Mouse (Mus musculus): ENCODE data around the gene 4930402H24Rik. TPM values are rescaled to one million over a fixed set of nuclear protein-coding genes. Genes with fewer than 3 reads are reported as not detected.

Gene 4930402H24Rik
- total and polyA plus RNA-seq, 2 experiments from 2014 or later = 49.2 to 97.9 TPM

GRCm38 (mm10) chr2:130789642-130790041 is 116.6 kb downstream of the 4930402H24Rik start:
- no peak for TF ChIP-seq CTCF (IDR thresholded peaks at IDR 0.05; ENCODE audit: low read depth)
- H3K4me1 ChIP-seq (ENCODE audit: insufficient read depth) = no peaks in the 10 kb centered on the region
- WGBS = 93% methylated on average over 6 of the region's 6 CpGs
- no peak overlapping the region for H3K4me3 ChIP-seq (ENCODE audit: low read depth, low read length)
- no peak overlapping the region for H3K4me2 ChIP-seq (ENCODE audit: low read depth)
- no peaks in the 10 kb centered on the region for H3K27me3 ChIP-seq (ENCODE audit: insufficient read depth, low read length)
- peaks cover 81% of the 10 kb centered on the region for H3K36me3 ChIP-seq (ENCODE audit: insufficient read depth)
- no peak overlapping the region for H3K27ac ChIP-seq (ENCODE audit: low read depth, low read length)
- DNase-seq (no peak), ATAC-seq (no peak)
- H3K9ac ChIP-seq = no peak overlapping the region
- no peaks in the 10 kb centered on the region for H3K9me3 ChIP-seq (ENCODE audit: low read length)

- 93% methylated on average over 8 of the region's 8 CpGs for WGBS
Measured at GRCm38 (mm10) chr2:130789039-130789438, 117.2 kb downstream of the 4930402H24Rik start.

GRCm38 (mm10) chr2:130784939-130785338 is 121.3 kb downstream of the 4930402H24Rik start:
- 86% methylated on average over 3 of the region's 3 CpGs for WGBS
- Histone ChIP-seq H3K4me2 (ENCODE audit: low read depth) (no peak overlapping the region), H3K36me3 (ENCODE audit: insufficient read depth) (peaks cover 88% of the 10 kb centered on the region), H3K4me3 (ENCODE audit: low read depth, low read length) (no peak overlapping the region), H3K27ac (ENCODE audit: low read depth, low read length) (no peak overlapping the region), H3K27me3 (ENCODE audit: insufficient read depth, low read length) (no peaks in the 10 kb centered on the region), H3K9ac (no peak overlapping the region), H3K4me1 (ENCODE audit: insufficient read depth) (no peaks in the 10 kb centered on the region), H3K9me3 (ENCODE audit: low read length) (no peaks in the 10 kb centered on the region)
- no peak for TF ChIP-seq CTCF (IDR thresholded peaks at IDR 0.05; ENCODE audit: low read depth)
- DNase-seq (no peak), ATAC-seq (no peak)

More at GRCm38 (mm10) chr2:130789039-130789438, 117.2 kb downstream of the 4930402H24Rik start:
- DNase-seq = no peak
- no peaks in the 10 kb centered on the region for H3K9me3 ChIP-seq (ENCODE audit: low read length)
- no peak overlapping the region for H3K9ac ChIP-seq
- H3K36me3 ChIP-seq (ENCODE audit: insufficient read depth) = peaks cover 85% of the 10 kb centered on the region
- no peaks in the 10 kb centered on the region for H3K27me3 ChIP-seq (ENCODE audit: insufficient read depth, low read length)
- H3K4me3 ChIP-seq (ENCODE audit: low read depth, low read length) = no peak overlapping the region
- H3K4me1 ChIP-seq (ENCODE audit: insufficient read depth) = no peaks in the 10 kb centered on the region
- ATAC-seq = no peak
- no peak overlapping the region for H3K4me2 ChIP-seq (ENCODE audit: low read depth)
- no peak overlapping the region for H3K27ac ChIP-seq (ENCODE audit: low read depth, low read length)
- TF ChIP-seq CTCF (IDR thresholded peaks at IDR 0.05; ENCODE audit: low read depth) = no peak

GRCm38 (mm10) chr2:130780615-130781303 is 125.4 kb downstream of the 4930402H24Rik start:
- DNase-seq (no peak), ATAC-seq (no peak)
- no peak overlapping the region for H3K9ac ChIP-seq
- no peaks in the 10 kb centered on the region for H3K9me3 ChIP-seq (ENCODE audit: low read length)
- H3K4me3 ChIP-seq (ENCODE audit: low read depth, low read length) = no peak overlapping the region
- no peak overlapping the region for H3K4me2 ChIP-seq (ENCODE audit: low read depth)
- H3K27me3 ChIP-seq (ENCODE audit: insufficient read depth, low read length) = no peaks in the 10 kb centered on the region
- peaks cover 81% of the 10 kb centered on the region for H3K36me3 ChIP-seq (ENCODE audit: insufficient read depth)
- no peak overlapping the region for H3K27ac ChIP-seq (ENCODE audit: low read depth, low read length)
- WGBS = 69% methylated on average over 2 of the region's 2 CpGs
- TF ChIP-seq CTCF (IDR thresholded peaks at IDR 0.05; ENCODE audit: low read depth) = no peak
- no peaks in the 10 kb centered on the region for H3K4me1 ChIP-seq (ENCODE audit: insufficient read depth)

- no peak for ATAC-seq
Measured at GRCm38 (mm10) chr2:130779935-130780334, 126.3 kb downstream of the 4930402H24Rik start.

GRCm38 (mm10) chr2:130776610-130777009 is 129.6 kb downstream of the 4930402H24Rik start:
- no peak overlapping the region for H3K9ac ChIP-seq
- WGBS = 91% methylated on average over 7 of the region's 7 CpGs
- H3K9me3 ChIP-seq (ENCODE audit: low read length) = no peaks in the 10 kb centered on the region
- ATAC-seq = no peak
- H3K4me3 ChIP-seq (ENCODE audit: low read depth, low read length) = no peak overlapping the region
- H3K27ac ChIP-seq (ENCODE audit: low read depth, low read length) = no peak overlapping the region
- H3K36me3 ChIP-seq (ENCODE audit: insufficient read depth) = peaks cover 82% of the 10 kb centered on the region
- no peaks in the 10 kb centered on the region for H3K27me3 ChIP-seq (ENCODE audit: insufficient read depth, low read length)
- no peak for TF ChIP-seq CTCF (IDR thresholded peaks at IDR 0.05; ENCODE audit: low read depth)
- H3K4me1 ChIP-seq (ENCODE audit: insufficient read depth) = no peaks in the 10 kb centered on the region
- H3K4me2 ChIP-seq (ENCODE audit: low read depth) = no peak overlapping the region
- no peak for DNase-seq

More at GRCm38 (mm10) chr2:130779935-130780334, 126.3 kb downstream of the 4930402H24Rik start:
- TF ChIP-seq CTCF (IDR thresholded peaks at IDR 0.05; ENCODE audit: low read depth) = no peak
- no peak overlapping the region for H3K4me3 ChIP-seq (ENCODE audit: low read depth, low read length)
- no peak overlapping the region for H3K9ac ChIP-seq
- H3K4me2 ChIP-seq (ENCODE audit: low read depth) = no peak overlapping the region
- H3K9me3 ChIP-seq (ENCODE audit: low read length) = no peaks in the 10 kb centered on the region
- no peaks in the 10 kb centered on the region for H3K27me3 ChIP-seq (ENCODE audit: insufficient read depth, low read length)
- H3K4me1 ChIP-seq (ENCODE audit: insufficient read depth) = no peaks in the 10 kb centered on the region
- H3K27ac ChIP-seq (ENCODE audit: low read depth, low read length) = no peak overlapping the region
- 73% methylated on average over 1 of the region's 1 CpGs for WGBS
- peaks cover 82% of the 10 kb centered on the region for H3K36me3 ChIP-seq (ENCODE audit: insufficient read depth)
- DNase-seq = no peak

GRCm38 (mm10) chr2:130767483-130767882 is 138.7 kb downstream of the 4930402H24Rik start:
- Histone ChIP-seq H3K9ac (no peak overlapping the region), H3K9me3 (ENCODE audit: low read length) (no peaks in the 10 kb centered on the region), H3K4me2 (ENCODE audit: low read depth) (no peak overlapping the region), H3K4me3 (ENCODE audit: low read depth, low read length) (no peak overlapping the region), H3K27ac (ENCODE audit: low read depth, low read length) (no peak overlapping the region), H3K27me3 (ENCODE audit: insufficient read depth, low read length) (no peaks in the 10 kb centered on the region), H3K4me1 (ENCODE audit: insufficient read depth) (no peaks in the 10 kb centered on the region), H3K36me3 (ENCODE audit: insufficient read depth) (peaks cover 85% of the 10 kb centered on the region)
- TF ChIP-seq CTCF (IDR thresholded peaks at IDR 0.05; ENCODE audit: low read depth) = peak; percentile 40
- no peak for DNase-seq
- no peak for ATAC-seq
- WGBS = 71% methylated on average over 2 of the region's 2 CpGs
